Mouse (Mus musculus) heart, postnatal 0 days (tissue): Measurements from ENCODE around the gene Evi5.

Source experiments
- CTCF ChIP-seq: IDR thresholded peaks from 2 replicates; pipeline ENCODE4 v1.5.1; 2016; ENCODE audit warnings: antibody characterized with exemption, control low read depth, low read depth
- EP300 ChIP-seq: IDR thresholded peaks from 2 replicates; pipeline ENCODE4 v1.6.1; 2016; ENCODE audit warnings: antibody characterized with exemption, low read depth

GRCm38 (mm10) chr5:107814651-107815050 is 60.3 kb downstream of the Evi5 start:
- TF ChIP-seq EP300 (no peak), CTCF (no peak)
